Mouse (Mus musculus) thymus, postnatal 10 days (tissue): ENCODE measurements around the gene Magea2.
"Not testable (repeated sequence)": the region's sequence is repeated elsewhere in the genome, so short reads cannot be mapped to it uniquely, and the experiment has no call there.

ENCODE experiments used
- DNase-seq, 2 experiments: peaks; one replicate each; pipeline ENCODE4 v3.0.0; 2021; ENCODE audit warnings: low spot score in 2 of 2

Gene Magea2

GRCm38 (mm10) chrX:155093566-155093965 lies at the start of gene Magea2:
TSS of gene Magea2 (minus strand) at chrX:155093666.
- not testable (repeated sequence) for DNase-seq

- DNase-seq = not testable (repeated sequence)
Observed at GRCm38 (mm10) chrX:155128312-155128711, 34.8 kb upstream of the Magea2 start, which contains the start of gene Cldn34b2. TSS of gene Cldn34b2 (minus strand) at chrX:155128412.

- no peak for DNase-seq
Observed at GRCm38 (mm10) chrX:155098024-155098423, 4.6 kb upstream of the Magea2 start.

- DNase-seq = not testable (repeated sequence)
Observed at GRCm38 (mm10) chrX:155089693-155090092, 3.8 kb downstream of the Magea2 start, which contains the start of gene Magea1. TSS of gene Magea1 (minus strand) at chrX:155089793.

GRCm38 (mm10) chrX:155063045-155063444 lies 30.4 kb downstream of the Magea2 start, which contains the start of gene Magea5:
TSS of gene Magea5 (minus strand) at chrX:155063145.
- not testable (repeated sequence) for DNase-seq

- not testable (repeated sequence) for DNase-seq
Observed at GRCm38 (mm10) chrX:154995750-154996149, 97.7 kb downstream of the Magea2 start, which contains the start of gene Magea8. TSS of gene Magea8 (minus strand) at chrX:154995850.
